Mouse (Mus musculus): ENCODE measurements around the gene Ak4. TPM values are rescaled to one million over a fixed set of nuclear protein-coding genes. Genes with fewer than 3 reads are reported as not detected.

Gene Ak4
- polyA plus RNA-seq (2014; fragmentation: Nextera tagmentation; extraction: Ambion mirVana), result 5.0 and 6.7 TPM in 2 replicates

DNA sequence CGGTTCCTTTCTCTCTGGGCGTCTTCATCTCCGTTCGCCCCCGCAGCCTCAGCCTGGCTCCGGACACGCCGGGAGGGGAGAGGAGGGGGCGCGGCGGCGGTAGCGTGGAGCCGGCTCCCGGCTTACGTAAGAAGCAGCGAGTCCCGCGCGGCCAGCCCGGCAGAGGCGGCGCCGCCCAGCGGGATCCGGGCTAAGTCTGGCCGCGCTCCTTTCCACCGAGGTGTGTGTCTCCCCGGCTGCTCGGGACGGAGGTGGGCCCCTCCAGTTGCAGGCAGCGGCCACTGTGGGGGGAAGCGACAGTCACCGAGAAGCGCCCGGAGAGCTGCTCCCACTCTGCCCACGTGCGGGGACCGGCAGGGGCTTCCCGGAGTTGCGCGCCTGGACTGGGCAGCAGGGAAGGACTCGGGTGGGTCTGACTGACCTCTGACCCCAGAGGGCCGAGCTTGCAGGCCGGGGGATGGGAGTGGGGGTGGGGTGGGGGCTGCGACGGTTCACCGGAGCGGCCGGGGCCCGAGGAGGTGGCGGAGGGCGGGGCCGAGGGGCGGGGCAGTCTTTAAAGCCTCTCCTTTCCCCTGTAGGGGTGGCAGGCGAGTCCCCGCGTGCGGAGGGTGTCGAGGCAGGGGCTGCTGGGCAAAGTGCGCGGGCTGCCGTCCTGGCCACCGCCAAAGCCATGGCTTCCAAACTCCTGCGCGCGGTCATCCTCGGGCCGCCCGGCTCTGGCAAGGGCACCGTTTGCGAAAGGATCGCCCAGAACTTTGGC lies at the start of gene Ak4:
TSS of gene Ak4 (plus strand) at position 127 of the 760 bp plus-strand sequence.
- Histone ChIP-seq H3K27ac (replicated peaks; ENCODE audit: low read depth, low read length) (peak within 1 kb of the TSS; percentile 39; the same call in 1 of the 2 replicates), H3K9ac (ENCODE audit: low read depth, low read length) (peak within 1 kb of the TSS; percentile 86), H3K4me2 (ENCODE audit: low read depth, low read length) (peak within 1 kb of the TSS; percentile 95), H3K4me3 (ENCODE audit: low read depth, low read length) (peak within 1 kb of the TSS; percentile 75), H3K9me3 (ENCODE audit: control insufficient read depth, low read length) (no peaks in the 10 kb centered on the region), H3K27me3 (replicated peaks; ENCODE audit: control insufficient read depth, insufficient read depth, low read length) (no peaks in the 10 kb centered on the region), H3K4me1 (ENCODE audit: control insufficient read depth, insufficient read depth, low read length) (peaks cover under 1% of the 10 kb centered on the region; the same call in 1 of the 2 replicates), H3K36me3 (ENCODE audit: control insufficient read depth, insufficient read depth, low read length) (no peaks in the 10 kb centered on the region)
- DNase-seq (ENCODE audit: low spot score) (peak; percentile 52), ATAC-seq (ENCODE audit: low read depth) (peak; percentile 85)
- under 1% methylated on average over 37 of the region's 74 CpGs for WGBS

DNA sequence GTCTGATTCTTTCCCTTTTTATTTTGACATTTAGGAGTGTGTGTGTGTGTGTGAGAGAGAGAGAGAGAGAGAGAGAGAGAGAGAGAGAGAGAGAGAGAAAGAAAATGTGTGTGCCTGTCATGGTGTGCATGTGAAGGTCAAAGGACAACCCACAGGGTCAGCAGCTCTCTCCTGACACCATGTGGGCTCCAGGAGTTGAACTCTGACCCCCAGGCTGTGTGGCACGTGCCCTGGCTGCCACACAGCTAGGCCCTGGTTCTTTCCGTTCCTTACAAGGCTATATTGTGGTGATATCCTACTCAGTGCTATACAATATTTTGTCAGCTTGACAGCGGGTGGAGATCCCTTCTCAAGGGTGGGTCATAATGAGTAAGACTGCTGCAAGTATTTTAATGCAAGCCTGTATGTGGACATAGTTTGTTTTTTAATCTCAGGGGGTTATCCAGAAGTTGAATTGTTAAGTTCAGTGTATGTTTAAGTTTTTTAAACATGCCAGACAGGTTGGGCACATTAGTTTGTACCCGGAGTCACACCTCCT lies 49.3 kb upstream of the Ak4 start:
- DNase-seq (ENCODE audit: low spot score), result no peak

GRCm38 (mm10) chr4:101372283-101372682 lies 46.8 kb upstream of the Ak4 start:
- Histone ChIP-seq H3K9me3 (ENCODE audit: control insufficient read depth, low read length) (no peaks in the 10 kb centered on the region), H3K4me2 (ENCODE audit: low read depth, low read length) (no peak overlapping the region), H3K27me3 (replicated peaks; ENCODE audit: control insufficient read depth, insufficient read depth, low read length) (no peaks in the 10 kb centered on the region), H3K4me3 (ENCODE audit: low read depth, low read length) (no peak overlapping the region), H3K4me1 (ENCODE audit: control insufficient read depth, insufficient read depth, low read length) (no peaks in the 10 kb centered on the region), H3K9ac (ENCODE audit: low read depth, low read length) (no peak overlapping the region), H3K36me3 (ENCODE audit: control insufficient read depth, insufficient read depth, low read length) (no peaks in the 10 kb centered on the region), H3K27ac (replicated peaks; ENCODE audit: low read depth, low read length) (no peak overlapping the region)
- 74% methylated on average over 2 of the region's 2 CpGs for WGBS
- ATAC-seq (ENCODE audit: low read depth), result no peak
- DNase-seq (ENCODE audit: low spot score), result no peak

More for the DNA sequence above, 49.3 kb upstream of the Ak4 start:
- Histone ChIP-seq H3K9me3 (ENCODE audit: control insufficient read depth, low read length) (no peaks in the 10 kb centered on the region), H3K27ac (replicated peaks; ENCODE audit: low read depth, low read length) (no peak overlapping the region), H3K4me2 (ENCODE audit: low read depth, low read length) (no peak overlapping the region), H3K36me3 (ENCODE audit: control insufficient read depth, insufficient read depth, low read length) (no peaks in the 10 kb centered on the region), H3K27me3 (replicated peaks; ENCODE audit: control insufficient read depth, insufficient read depth, low read length) (no peaks in the 10 kb centered on the region), H3K4me1 (ENCODE audit: control insufficient read depth, insufficient read depth, low read length) (no peaks in the 10 kb centered on the region), H3K9ac (ENCODE audit: low read depth, low read length) (no peak overlapping the region), H3K4me3 (ENCODE audit: low read depth, low read length) (no peak overlapping the region)
- 54% methylated on average over 4 of the region's 4 CpGs for WGBS
- no peak for ATAC-seq (ENCODE audit: low read depth)

- no peak for ATAC-seq (ENCODE audit: low read depth)
- no peaks in the 10 kb centered on the region for H3K27me3 ChIP-seq (replicated peaks; ENCODE audit: control insufficient read depth, insufficient read depth, low read length)
- no peak overlapping the region for H3K4me2 ChIP-seq (ENCODE audit: low read depth, low read length)
These were observed 46.3 kb upstream of the Ak4 start for GRCm38 (mm10) chr4:101372751-101373150.

GRCm38 (mm10) chr4:101374104-101374503 lies 45.0 kb upstream of the Ak4 start:
- Histone ChIP-seq H3K27ac (replicated peaks; ENCODE audit: low read depth, low read length) (no peak overlapping the region), H3K36me3 (ENCODE audit: control insufficient read depth, insufficient read depth, low read length) (no peaks in the 10 kb centered on the region), H3K4me1 (ENCODE audit: control insufficient read depth, insufficient read depth, low read length) (no peaks in the 10 kb centered on the region), H3K4me3 (ENCODE audit: low read depth, low read length) (no peak overlapping the region), H3K9me3 (ENCODE audit: control insufficient read depth, low read length) (no peaks in the 10 kb centered on the region), H3K4me2 (ENCODE audit: low read depth, low read length) (no peak overlapping the region), H3K9ac (ENCODE audit: low read depth, low read length) (no peak overlapping the region), H3K27me3 (replicated peaks; ENCODE audit: control insufficient read depth, insufficient read depth, low read length) (no peaks in the 10 kb centered on the region)
- 64% methylated on average over 8 of the region's 8 CpGs for WGBS
- DNase-seq (ENCODE audit: low spot score) (no peak), ATAC-seq (ENCODE audit: low read depth) (no peak)

More at GRCm38 (mm10) chr4:101372751-101373150, 46.3 kb upstream of the Ak4 start:
- Histone ChIP-seq H3K9ac (ENCODE audit: low read depth, low read length) (no peak overlapping the region), H3K4me1 (ENCODE audit: control insufficient read depth, insufficient read depth, low read length) (no peaks in the 10 kb centered on the region), H3K36me3 (ENCODE audit: control insufficient read depth, insufficient read depth, low read length) (no peaks in the 10 kb centered on the region), H3K27ac (replicated peaks; ENCODE audit: low read depth, low read length) (no peak overlapping the region), H3K4me3 (ENCODE audit: low read depth, low read length) (no peak overlapping the region), H3K9me3 (ENCODE audit: control insufficient read depth, low read length) (no peaks in the 10 kb centered on the region)
- DNase-seq (ENCODE audit: low spot score), result no peak
- WGBS, result 93% methylated on average over 6 of the region's 6 CpGs

GRCm38 (mm10) chr4:101376835-101377234 lies 42.2 kb upstream of the Ak4 start:
- 71% methylated on average over 4 of the region's 4 CpGs for WGBS
- Histone ChIP-seq H3K4me2 (ENCODE audit: low read depth, low read length) (no peak overlapping the region), H3K9me3 (ENCODE audit: control insufficient read depth, low read length) (no peaks in the 10 kb centered on the region), H3K27ac (replicated peaks; ENCODE audit: low read depth, low read length) (no peak overlapping the region), H3K4me3 (ENCODE audit: low read depth, low read length) (no peak overlapping the region), H3K36me3 (ENCODE audit: control insufficient read depth, insufficient read depth, low read length) (no peaks in the 10 kb centered on the region), H3K4me1 (ENCODE audit: control insufficient read depth, insufficient read depth, low read length) (no peaks in the 10 kb centered on the region), H3K9ac (ENCODE audit: low read depth, low read length) (no peak overlapping the region), H3K27me3 (replicated peaks; ENCODE audit: control insufficient read depth, insufficient read depth, low read length) (no peaks in the 10 kb centered on the region)
- ATAC-seq (ENCODE audit: low read depth) (no peak), DNase-seq (ENCODE audit: low spot score) (no peak)

DNA sequence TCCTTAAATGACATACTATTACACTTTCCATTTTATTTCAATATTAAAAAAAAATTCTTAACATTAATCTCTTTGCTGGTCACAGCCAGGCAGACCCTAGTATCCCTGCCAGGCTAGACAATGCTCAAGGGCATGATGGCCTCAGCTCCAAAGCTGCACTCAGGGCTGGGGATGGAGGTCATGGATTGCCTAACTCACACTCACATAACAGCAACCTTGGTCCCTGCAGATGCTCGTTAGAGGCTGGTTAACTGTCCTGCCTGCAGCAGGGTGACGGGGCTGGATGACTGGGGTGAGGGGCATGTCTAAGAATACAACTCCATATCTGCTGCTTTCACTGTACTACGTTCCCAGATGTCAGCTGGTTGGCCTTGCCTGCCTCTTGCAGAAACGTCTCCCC lies 40.8 kb upstream of the Ak4 start:
- no peak overlapping the region for H3K4me2 ChIP-seq (ENCODE audit: low read depth, low read length)
- H3K36me3 ChIP-seq (ENCODE audit: control insufficient read depth, insufficient read depth, low read length), result no peaks in the 10 kb centered on the region
- H3K9me3 ChIP-seq (ENCODE audit: control insufficient read depth, low read length), result no peaks in the 10 kb centered on the region
- H3K9ac ChIP-seq (ENCODE audit: low read depth, low read length), result no peak overlapping the region
- H3K4me3 ChIP-seq (ENCODE audit: low read depth, low read length), result no peak overlapping the region
- ATAC-seq (ENCODE audit: low read depth) (no peak), DNase-seq (ENCODE audit: low spot score) (no peak)
- 56% methylated on average over 4 of the region's 4 CpGs for WGBS
- no peaks in the 10 kb centered on the region for H3K27me3 ChIP-seq (replicated peaks; ENCODE audit: control insufficient read depth, insufficient read depth, low read length)
- no peak overlapping the region for H3K27ac ChIP-seq (replicated peaks; ENCODE audit: low read depth, low read length)
- H3K4me1 ChIP-seq (ENCODE audit: control insufficient read depth, insufficient read depth, low read length), result no peaks in the 10 kb centered on the region

- H3K27ac ChIP-seq (replicated peaks; ENCODE audit: low read depth, low read length), result no peak overlapping the region
- H3K36me3 ChIP-seq (ENCODE audit: control insufficient read depth, insufficient read depth, low read length), result no peaks in the 10 kb centered on the region
- H3K9ac ChIP-seq (ENCODE audit: low read depth, low read length), result no peak overlapping the region
- 77% methylated on average over 4 of the region's 4 CpGs for WGBS
- H3K27me3 ChIP-seq (replicated peaks; ENCODE audit: control insufficient read depth, insufficient read depth, low read length), result no peaks in the 10 kb centered on the region
- ATAC-seq (ENCODE audit: low read depth) (no peak), DNase-seq (ENCODE audit: low spot score) (no peak)
- no peaks in the 10 kb centered on the region for H3K4me1 ChIP-seq (ENCODE audit: control insufficient read depth, insufficient read depth, low read length)
- H3K9me3 ChIP-seq (ENCODE audit: control insufficient read depth, low read length), result no peaks in the 10 kb centered on the region
- H3K4me3 ChIP-seq (ENCODE audit: low read depth, low read length), result no peak overlapping the region
- no peak overlapping the region for H3K4me2 ChIP-seq (ENCODE audit: low read depth, low read length)
These were observed 40.3 kb upstream of the Ak4 start for GRCm38 (mm10) chr4:101378778-101379177.

DNA sequence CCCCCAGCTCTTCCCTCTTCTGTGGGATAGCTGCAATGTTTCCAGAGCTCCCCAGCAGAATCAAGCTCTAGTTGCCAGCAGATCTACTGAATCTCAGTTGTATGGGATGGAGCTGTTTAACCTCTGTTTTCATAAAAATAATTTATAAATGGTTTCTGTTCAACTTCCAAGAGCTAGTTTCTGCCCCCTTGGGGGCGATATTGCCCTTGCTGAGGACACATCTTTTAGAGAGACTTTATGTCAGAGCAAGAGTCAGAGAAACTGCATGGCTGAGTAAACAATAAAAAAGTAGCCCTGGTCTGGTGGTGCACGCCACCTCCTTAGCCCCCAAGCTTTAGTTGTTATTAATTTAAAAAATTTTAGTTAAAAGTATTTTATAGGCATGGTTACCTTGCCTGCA lies 34.1 kb upstream of the Ak4 start:
- H3K27me3 ChIP-seq (replicated peaks; ENCODE audit: control insufficient read depth, insufficient read depth, low read length), result no peaks in the 10 kb centered on the region
- H3K4me1 ChIP-seq (ENCODE audit: control insufficient read depth, insufficient read depth, low read length), result no peaks in the 10 kb centered on the region
- peak; percentile 33 for DNase-seq (ENCODE audit: low spot score)
- H3K36me3 ChIP-seq (ENCODE audit: control insufficient read depth, insufficient read depth, low read length), result no peaks in the 10 kb centered on the region
- H3K9me3 ChIP-seq (ENCODE audit: control insufficient read depth, low read length), result no peaks in the 10 kb centered on the region
- H3K9ac ChIP-seq (ENCODE audit: low read depth, low read length), result no peak overlapping the region
- H3K27ac ChIP-seq (replicated peaks; ENCODE audit: low read depth, low read length), result no peak overlapping the region
- no peak overlapping the region for H3K4me3 ChIP-seq (ENCODE audit: low read depth, low read length)
- 55% methylated on average over 2 of the region's 2 CpGs for WGBS
- no peak for ATAC-seq (ENCODE audit: low read depth)
- H3K4me2 ChIP-seq (ENCODE audit: low read depth, low read length), result no peak overlapping the region
